Mouse (Mus musculus) liver, adult (tissue): ENCODE measurements around the gene Dennd4b.

ENCODE experiments used
- GATA4 ChIP-seq: IDR thresholded peaks from 2 replicates; pipeline ENCODE4 v1.6.1; 2014; ENCODE audit warnings: mild to moderate bottlenecking, low read length; ENCODE audit not compliant: insufficient replicate concordance

Dennd4b gene

GRCm38 (mm10) chr3:90265034-90265931 is at the start of gene Dennd4b:
Gene Dennd4b, plus strand, starts transcription at chr3:90265185.
- TF ChIP-seq GATA4: no peak

- no peak for TF ChIP-seq GATA4
Observed at GRCm38 (mm10) chr3:90215825-90216380, 49.1 kb upstream of the Dennd4b start.

- no peak for TF ChIP-seq GATA4
Observed at GRCm38 (mm10) chr3:90220088-90220487, 44.9 kb upstream of the Dennd4b start.

GRCm38 (mm10) chr3:90220531-90220951 is 44.4 kb upstream of the Dennd4b start:
- no peak for TF ChIP-seq GATA4

- no peak for TF ChIP-seq GATA4
Observed at GRCm38 (mm10) chr3:90221123-90221522, 43.9 kb upstream of the Dennd4b start.

GRCm38 (mm10) chr3:90222455-90222854 is 42.5 kb upstream of the Dennd4b start:
- TF ChIP-seq GATA4: no peak

GRCm38 (mm10) chr3:90222941-90223340 is 42.0 kb upstream of the Dennd4b start:
- no peak for TF ChIP-seq GATA4

GRCm38 (mm10) chr3:90224331-90224730 is 40.7 kb upstream of the Dennd4b start:
- no peak for TF ChIP-seq GATA4

GRCm38 (mm10) chr3:90231075-90231474 is 33.9 kb upstream of the Dennd4b start:
- no peak for TF ChIP-seq GATA4

- TF ChIP-seq GATA4: no peak; the same call in 1 of the 2 replicates
Observed at GRCm38 (mm10) chr3:90231507-90232333, 33.3 kb upstream of the Dennd4b start, which contains the start of gene Jtb. Gene Jtb, plus strand, starts transcription at chr3:90231597.

GRCm38 (mm10) chr3:90241251-90241650 is 23.7 kb upstream of the Dennd4b start:
- TF ChIP-seq GATA4: no peak

- no peak for TF ChIP-seq GATA4
Observed at GRCm38 (mm10) chr3:90241669-90242358, 23.2 kb upstream of the Dennd4b start.

GRCm38 (mm10) chr3:90242984-90243775 is 21.8 kb upstream of the Dennd4b start, which contains the start of gene Creb3l4:
Gene Creb3l4, minus strand, starts transcription at chr3:90243512.
- TF ChIP-seq GATA4: no peak

GRCm38 (mm10) chr3:90245406-90245805 is 19.6 kb upstream of the Dennd4b start:
- no peak for TF ChIP-seq GATA4
